Mouse (Mus musculus) bone marrow macrophage, adult 2 months (primary cell): ENCODE results near the gene Syndig1.

Experiments used
- CTCF ChIP-seq: IDR thresholded peaks from 2 replicates; pipeline ENCODE4 v1.5.1; 2012; ENCODE audit warnings: low read depth, mild to moderate bottlenecking, low read length, moderate library complexity
- POLR2A ChIP-seq: IDR thresholded peaks from 2 replicates; pipeline ENCODE4 v1.6.1; 2012; ENCODE audit warnings: mild to moderate bottlenecking, low read depth, low read length, borderline replicate concordance

- TF ChIP-seq CTCF = no peak
- no peak for TF ChIP-seq POLR2A
Measured at GRCm38 (mm10) chr2:149939586-149939985, 110.6 kb downstream of the Syndig1 start.
